Mouse (Mus musculus) MN1 (cell line): ENCODE measurements around the gene Tbcd.

Experiments used
- DNase-seq: peaks from one replicate; pipeline ENCODE4 v3.0.0-alpha.2; 2016; ENCODE audit warnings: low spot score

Tbcd gene

GRCm38 (mm10) chr11:121475699-121476415 is 24.1 kb downstream of the Tbcd start:
- DNase-seq: peak; percentile 90

- no peak for DNase-seq
Observed at GRCm38 (mm10) chr11:121479476-121480203, 27.9 kb downstream of the Tbcd start.

- no peak for DNase-seq
Observed at GRCm38 (mm10) chr11:121481129-121481528, 29.4 kb downstream of the Tbcd start.

GRCm38 (mm10) chr11:121485882-121486281 is 34.1 kb downstream of the Tbcd start:
- no peak for DNase-seq

GRCm38 (mm10) chr11:121490651-121491050 is 38.9 kb downstream of the Tbcd start:
- DNase-seq: no peak

GRCm38 (mm10) chr11:121500595-121500994 is 48.8 kb downstream of the Tbcd start:
- DNase-seq: no peak

- DNase-seq: no peak
Observed at GRCm38 (mm10) chr11:121501525-121501924, 49.8 kb downstream of the Tbcd start.

- DNase-seq: peak; percentile 73
Observed at GRCm38 (mm10) chr11:121502000-121502860, 50.5 kb downstream of the Tbcd start.

GRCm38 (mm10) chr11:121508478-121508877 is 56.7 kb downstream of the Tbcd start:
- no peak for DNase-seq

GRCm38 (mm10) chr11:121510512-121511246 is 58.9 kb downstream of the Tbcd start:
- DNase-seq: no peak

- DNase-seq: no peak
Observed at GRCm38 (mm10) chr11:121512896-121513572, 61.3 kb downstream of the Tbcd start.

GRCm38 (mm10) chr11:121515996-121516395 is 64.2 kb downstream of the Tbcd start:
- no peak for DNase-seq

GRCm38 (mm10) chr11:121516906-121517305 is 65.2 kb downstream of the Tbcd start:
- DNase-seq: no peak

- no peak for DNase-seq
Observed at GRCm38 (mm10) chr11:121517687-121518465, 66.1 kb downstream of the Tbcd start.

- no peak for DNase-seq
Observed at GRCm38 (mm10) chr11:121519131-121519530, 67.4 kb downstream of the Tbcd start, which contains the start of gene Zfp750. Zfp750 (minus strand) TSS chr11:121519333.

- no peak for DNase-seq
Observed at GRCm38 (mm10) chr11:121519703-121520102, 68.0 kb downstream of the Tbcd start.

GRCm38 (mm10) chr11:121520761-121521160 is 69.0 kb downstream of the Tbcd start:
- no peak for DNase-seq

GRCm38 (mm10) chr11:121522156-121522762 is 70.5 kb downstream of the Tbcd start:
- DNase-seq: no peak

- DNase-seq: no peak
Observed at GRCm38 (mm10) chr11:121524191-121524590, 72.4 kb downstream of the Tbcd start.

- DNase-seq: no peak
Observed at GRCm38 (mm10) chr11:121529747-121530146, 78.0 kb downstream of the Tbcd start.
